ENCODE assay signal across 8 mouse cellular contexts in the genomic region with DNA sequence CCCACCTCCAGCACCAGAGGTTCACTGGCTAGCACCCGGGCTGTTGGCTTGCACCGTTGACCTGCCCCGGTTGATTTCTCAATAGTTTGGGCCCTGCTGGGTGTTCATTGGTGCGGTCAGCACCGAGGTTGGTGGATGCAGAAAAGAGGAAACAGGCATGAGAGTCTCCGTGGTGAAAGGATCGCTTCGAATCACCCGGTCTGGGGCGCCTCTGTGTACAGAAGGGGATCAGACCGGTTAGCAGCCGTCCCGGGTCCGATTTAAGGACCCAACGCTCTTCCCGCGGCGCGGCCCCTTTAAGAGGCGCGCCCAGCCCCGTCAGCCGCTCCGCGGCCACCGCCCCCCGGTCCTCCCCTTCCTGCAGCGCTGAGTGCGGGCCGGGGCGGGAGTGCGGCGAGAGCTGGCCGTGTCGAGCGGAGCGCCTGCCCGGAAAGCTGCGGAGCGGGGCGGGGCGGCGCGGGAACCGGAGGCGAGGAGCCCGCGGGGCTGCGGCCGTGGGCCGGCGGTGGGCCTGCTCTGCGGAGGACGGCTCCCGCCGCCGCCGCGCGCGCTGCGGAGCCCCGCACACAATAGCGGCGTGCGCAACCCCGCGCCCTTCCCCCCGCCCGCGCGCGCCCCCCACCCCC. TPM values are rescaled to one million over a fixed set of nuclear protein-coding genes. Genes with fewer than 3 reads are reported as not detected.
DNase-seq lines count a peak whose midpoint lies in the region; ATAC-seq and TF ChIP-seq lines count a peak whose summit lies in the region.

Gene Bcr, plus strand, starts transcription at position 376 of the 626 bp plus-strand sequence.

- peak within 1 kb of the TSS; percentile 85 for H3K27ac ChIP-seq in hindbrain, postnatal 0 days

- peak within 1 kb of the TSS; percentile 81 for H3K4me2 ChIP-seq in hindbrain, postnatal 0 days (ENCODE audit: low read depth, low read length)

- no peaks in the 10 kb centered on the region for H3K36me3 ChIP-seq in hindbrain, postnatal 0 days (ENCODE audit: insufficient read depth, low read length)

- H3K27me3 ChIP-seq in Patski = no peaks in the 10 kb centered on the region
- H3K27me3 ChIP-seq in hindbrain, postnatal 0 days (ENCODE audit: insufficient read depth, low read length) = no peaks in the 10 kb centered on the region

- in situ Hi-C loops in Patski (cut with MboI; ENCODE audit: low pct_unique_long_range_greater_than_20kb) = loop anchor here (25.0 kb wide), 1 partner anchor 377 kb away; no protein-coding TSS in a partner anchor

- peak within 1 kb of the TSS; percentile 77 for H3K9ac ChIP-seq in hindbrain, postnatal 0 days (replicated peaks; ENCODE audit: low read length)

- POLR2A ChIA-PET in Patski (lab: Charles Lee) = interaction anchor here (2.8 kb wide), 1 partner anchor 91 kb away, joined by 14 read pairs; no protein-coding TSS in a partner anchor

- peaks cover 46% of the 10 kb centered on the region for H3K4me1 ChIP-seq in hindbrain, postnatal 0 days (ENCODE audit: insufficient read depth, low read length)

- no peak for TF ChIP-seq CTCF in Patski (IDR thresholded peaks at IDR 0.05)
- TF ChIP-seq CTCF in hindbrain, postnatal 0 days (IDR thresholded peaks at IDR 0.05; ENCODE audit: low read depth) = no peak

- WGBS in hindbrain, postnatal 0 days = under 1% methylated on average over 65 of the region's 73 CpGs

- no peaks in the 10 kb centered on the region for H3K9me3 ChIP-seq in hindbrain, postnatal 0 days (ENCODE audit: low read length)

- ATAC-seq in Patski = peak; percentile 84
- peak; percentile 82 for ATAC-seq in hindbrain, postnatal 0 days

- intact Hi-C loops in left cerebral cortex, postnatal 25 days (cut with DNase I) = loop anchor here (5.0 kb wide), 1 partner anchor 42 kb away; no protein-coding TSS in a partner anchor

- DNase-seq in Patski (ENCODE audit: low read depth, low spot score) = no peak
- peak; percentile 88 to 91 for DNase-seq in cerebellum, postnatal 10 days
- DNase-seq in gastrocnemius, adult 8-10 months (ENCODE audit: low spot score in 2 of 2) = peak; percentile 28 to 55
- peak; percentile 87 for DNase-seq in hindbrain, postnatal 0 days (ENCODE audit: low spot score)
- DNase-seq in left cerebral cortex, postnatal 25 days (ENCODE audit: low spot score in 2 of 2) = peak; percentile 77 to 80
- peak; percentile 80 for DNase-seq in mesoderm, embryonic 11.5 days (ENCODE audit: low read depth, low spot score)
- DNase-seq in right cerebral cortex, postnatal 25 days = peak; percentile 83
- DNase-seq in urinary bladder, postnatal 36 days (ENCODE audit: low spot score in 2 of 2) = peak; percentile 74 to 79

- peak within 1 kb of the TSS; percentile 87 for H3K4me3 ChIP-seq in hindbrain, postnatal 0 days (ENCODE audit: low read length)

- CTCF ChIA-PET in Patski (lab: Charles Lee) = interaction anchor here (0.7 to 5.4 kb wide), 12 partner anchors 18 to 109 kb away, joined by 3 to 99 read pairs (median 7); no protein-coding TSS in a partner anchor

RNA-seq across cellular contexts. Expression of gene Bcr, which starts in this region (rescaled TPM):
- polyA plus RNA-seq in Patski (2021) = 38.8 TPM
- 1 to 10 TPM; 3.5 to 5.5 (median 4.7) TPM for total RNA-seq in gastrocnemius, adult 8-10 months (2022)
- total RNA-seq in hindbrain, postnatal 0 days (2014; rRNA removed) = 54.4 and 61.4 TPM in 2 replicates
- 10.1 and 10.5 TPM in 2 replicates for polyA plus RNA-seq in hindbrain, postnatal 0 days (2015; fragmentation: Nextera tagmentation; extraction: Ambion mirVana)
- 100 to 1,000 TPM in 1 of 2 experiments, 10 to 100 TPM in 1; 92.8 to 112 TPM for total RNA-seq in left cerebral cortex, postnatal 25 days (2021)
